Mouse (Mus musculus): ENCODE measurements around the gene Slfn8.

- TF ChIP-seq POLR2A (IDR thresholded peaks at IDR 0.05; ENCODE audit: insufficient read depth, low read depth, low read length) (no peak), CTCF (IDR thresholded peaks at IDR 0.05; ENCODE audit: insufficient read depth, low read depth, low read length) (no peak)
These were observed 25.0 kb upstream of the Slfn8 start for GRCm38 (mm10) chr11:83045642-83046041.

Data from olfactory bulb, adult 2 months (tissue).